Mouse (Mus musculus) right cerebral cortex, postnatal 36 days (tissue): ENCODE measurements around the gene Gtf2i.

Experiments
- DNase-seq, 2 experiments: peaks; one replicate each; pipeline ENCODE4 v3.0.0; 2022; ENCODE audit warnings: low spot score in 2 of 2, mixed read lengths in 1 of 2

Gene Gtf2i

DNA sequence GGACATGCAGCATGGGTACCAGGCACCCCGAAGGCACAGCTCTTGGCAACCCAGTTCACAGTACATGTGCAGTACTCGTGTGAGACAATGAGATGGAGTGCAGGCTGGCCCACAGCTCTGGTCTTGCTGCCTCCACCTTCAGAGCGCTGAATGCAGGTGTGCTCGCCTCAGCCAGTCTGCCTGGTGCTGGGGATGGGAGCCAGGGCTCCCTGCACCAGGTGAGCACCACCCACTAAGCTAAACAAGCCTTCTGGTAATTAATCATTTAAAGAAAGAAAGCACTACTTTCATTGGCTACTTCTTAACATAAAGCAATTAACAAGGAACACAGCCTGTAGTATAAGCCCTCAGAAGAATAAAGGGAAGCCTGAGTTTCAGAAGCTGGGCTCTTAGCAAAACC lies 37.5 kb downstream of the Gtf2i start:
- no peak for DNase-seq

DNA sequence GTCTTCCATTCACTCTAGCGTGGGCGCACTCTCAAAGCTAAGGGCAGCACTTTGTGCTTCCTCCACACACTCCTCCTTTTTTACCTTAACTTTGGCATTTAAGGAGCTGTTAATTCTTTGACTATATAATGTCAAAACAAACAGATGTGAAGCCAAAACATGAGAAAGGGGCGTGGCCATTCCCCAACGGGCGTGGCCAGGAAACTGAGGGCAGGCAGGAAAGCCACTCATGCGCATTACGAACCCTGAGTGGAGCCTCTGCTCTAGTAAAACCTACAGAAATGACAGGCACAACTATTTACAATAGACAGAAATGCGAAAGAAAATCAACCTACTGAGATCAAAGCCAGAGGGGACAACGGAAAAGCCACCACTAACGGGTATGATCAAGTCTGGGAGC lies 39.0 kb downstream of the Gtf2i start:
- DNase-seq: no peak

DNA sequence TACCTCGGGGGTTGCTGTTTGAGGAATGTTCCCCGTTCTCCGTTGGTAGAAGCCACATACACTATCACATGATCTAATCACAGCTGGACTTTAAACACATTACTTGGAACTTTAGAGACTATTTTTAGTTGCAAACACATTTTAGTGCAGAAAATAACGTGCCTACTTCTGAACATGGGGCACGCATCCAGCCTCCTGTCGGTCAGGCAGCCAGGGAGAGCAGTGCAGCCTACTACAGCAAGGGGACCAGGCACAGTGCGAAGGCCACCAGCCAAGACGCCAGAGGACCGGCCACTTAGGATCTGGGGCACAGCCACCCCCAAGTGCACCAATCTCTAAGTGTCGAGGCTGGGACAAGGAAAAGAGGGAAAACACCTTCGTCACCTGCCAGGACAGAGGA lies 39.5 kb downstream of the Gtf2i start:
- DNase-seq: no peak

DNA sequence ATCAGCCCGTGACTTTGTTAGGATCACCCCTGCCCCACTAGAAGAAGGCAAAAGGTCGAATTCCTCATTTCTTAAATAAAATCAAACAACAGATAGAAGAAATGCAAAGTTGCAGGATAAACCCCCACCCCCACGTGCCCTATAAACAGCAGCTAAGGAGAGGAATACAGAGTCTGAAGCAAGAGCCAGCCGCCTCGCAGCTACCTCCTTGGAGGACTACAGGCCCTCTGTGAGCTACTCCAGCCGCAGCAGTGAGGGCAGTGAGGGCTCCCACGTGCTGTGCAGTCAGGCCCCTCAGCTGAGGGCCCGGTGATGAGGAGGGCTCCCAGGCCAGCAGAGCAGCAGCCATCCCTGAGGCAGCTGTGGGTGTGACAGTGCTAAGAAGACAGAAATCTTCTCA lies 40.8 kb downstream of the Gtf2i start:
- DNase-seq: no peak

DNA sequence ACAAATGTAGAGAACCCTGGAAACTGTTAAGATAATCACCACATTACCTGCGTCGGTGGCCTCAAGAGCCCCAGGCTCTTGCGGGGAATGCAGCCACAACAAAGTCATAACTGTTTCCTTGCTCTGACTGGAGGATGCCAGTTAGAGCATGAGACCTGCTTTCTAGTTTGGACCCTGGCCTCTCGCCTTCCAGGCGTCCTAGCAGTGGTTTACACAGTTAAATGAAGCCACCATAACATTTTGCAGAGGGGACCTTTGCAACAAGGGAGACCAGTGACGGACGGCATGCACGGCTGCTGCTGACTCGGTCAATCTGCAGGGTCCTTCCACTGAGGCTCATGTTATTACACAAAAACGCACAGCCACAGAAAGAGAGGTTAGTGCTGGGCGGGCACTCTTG lies 41.8 kb downstream of the Gtf2i start:
- no peak for DNase-seq

DNA sequence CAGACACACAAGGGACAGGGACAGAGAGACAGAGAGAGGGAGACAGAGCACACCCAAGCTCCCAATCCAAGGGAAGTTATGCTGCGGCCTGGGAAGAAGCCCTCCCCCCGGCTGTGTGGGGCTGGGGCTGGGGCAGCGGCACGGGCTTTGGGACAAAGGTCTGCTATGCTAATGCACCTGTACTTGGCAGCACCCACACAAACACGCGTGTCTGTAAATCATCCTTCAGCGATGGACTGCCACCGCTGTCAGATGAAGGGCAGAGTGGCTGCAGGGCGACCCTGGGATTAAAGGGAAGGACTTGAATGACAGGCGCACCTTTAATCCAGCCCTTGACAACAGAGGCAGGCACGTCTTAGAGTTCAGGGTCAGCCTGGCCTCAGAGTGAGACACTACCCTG lies 43.1 kb downstream of the Gtf2i start:
- no peak for DNase-seq

DNA sequence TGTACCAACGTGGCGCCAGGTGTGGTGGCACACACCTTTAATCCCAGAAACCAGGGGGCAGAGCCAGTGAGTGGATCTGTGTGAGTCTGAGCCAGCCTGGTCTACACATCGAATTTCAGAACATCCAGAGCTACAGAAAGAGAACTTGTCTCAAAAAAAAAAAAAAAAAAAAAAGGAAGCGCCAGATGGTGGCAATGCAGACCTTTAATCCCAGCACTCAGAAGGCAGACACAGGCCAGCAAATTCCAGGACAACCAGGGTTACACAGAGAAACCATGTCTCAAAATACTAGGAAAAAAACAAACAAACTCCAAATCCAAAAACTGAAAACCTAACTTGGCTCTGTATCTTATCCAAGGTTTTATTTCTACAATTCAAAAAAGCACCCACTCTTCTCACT lies 44.0 kb downstream of the Gtf2i start:
- DNase-seq: no peak

DNA sequence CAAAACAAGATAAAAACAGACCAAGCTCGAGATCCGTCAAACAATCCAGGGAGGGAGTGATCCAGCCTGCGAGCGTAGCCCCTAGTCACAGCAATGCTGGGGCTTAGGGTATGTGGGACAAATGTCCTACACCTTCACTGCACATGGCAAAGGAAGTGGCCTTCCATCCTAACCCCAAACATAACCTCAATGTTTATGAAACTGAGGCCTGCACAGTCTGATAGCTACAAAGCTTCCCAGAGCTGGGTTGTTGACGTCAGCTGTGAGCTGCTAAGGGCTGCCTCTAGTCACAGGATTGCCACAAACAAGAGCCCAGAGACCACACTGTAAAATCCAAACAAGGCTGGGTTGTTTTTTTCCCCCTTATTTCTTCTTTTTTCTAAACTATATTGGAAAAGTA lies 44.8 kb downstream of the Gtf2i start:
- DNase-seq: no peak

DNA sequence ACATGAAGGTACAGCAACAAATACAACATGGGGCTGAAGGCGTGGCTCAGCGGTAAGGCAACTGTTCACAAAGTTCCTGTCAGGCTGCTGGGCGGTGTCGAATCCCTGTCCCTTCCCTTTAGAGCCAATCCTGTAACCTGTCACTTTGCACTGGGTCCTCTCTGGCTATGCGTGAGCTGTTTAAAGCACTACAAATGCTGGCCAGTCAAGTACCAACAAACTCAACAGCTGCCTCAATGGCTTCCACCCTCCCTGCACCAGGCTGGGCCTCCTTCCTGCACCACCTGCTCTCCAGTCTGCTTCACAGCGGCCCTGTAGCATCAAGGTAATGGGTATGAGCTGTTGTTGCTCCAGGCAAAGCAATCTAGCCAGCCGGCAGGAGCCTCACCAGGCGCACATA lies 45.8 kb downstream of the Gtf2i start:
- DNase-seq: no peak

DNA sequence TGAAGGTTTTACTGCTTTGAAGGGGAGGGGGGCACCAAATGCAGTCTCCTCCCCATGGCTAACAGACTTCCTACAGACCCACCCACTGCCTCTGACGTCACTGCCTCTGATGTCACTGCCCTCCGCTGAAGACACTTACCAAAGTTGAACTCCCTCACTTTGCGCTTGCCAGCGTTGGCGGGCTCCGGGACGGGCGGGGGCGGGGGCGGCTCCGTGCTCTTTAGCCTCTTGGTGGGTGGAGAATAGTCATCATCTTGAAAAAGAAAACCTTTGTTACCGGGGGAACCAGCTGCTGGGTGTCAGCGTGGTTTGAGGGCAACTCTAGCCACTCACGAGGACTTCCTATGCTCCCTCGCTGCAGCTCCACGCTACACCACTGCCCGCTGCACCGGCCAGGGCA lies 48.2 kb downstream of the Gtf2i start:
- no peak for DNase-seq

DNA sequence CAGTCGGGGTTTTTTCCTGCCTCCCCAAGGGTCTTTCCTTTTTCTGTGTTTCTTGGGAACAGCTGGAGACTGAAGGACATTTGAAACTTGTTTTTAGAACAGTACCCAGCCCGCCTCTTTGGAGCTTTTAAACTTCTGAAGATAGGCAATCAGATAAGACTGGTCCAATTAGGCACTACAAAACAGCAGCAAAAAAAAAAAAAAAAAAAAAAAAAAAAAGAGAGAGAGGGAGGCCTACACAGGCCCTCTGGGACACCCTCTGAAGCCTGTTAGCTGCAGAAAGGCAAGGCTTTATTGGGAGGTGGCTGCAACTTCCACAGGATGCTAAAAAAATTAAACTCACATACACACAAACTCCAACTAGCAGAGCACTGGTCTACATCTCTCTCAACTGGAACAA lies 48.7 kb downstream of the Gtf2i start:
- DNase-seq: no peak

DNA sequence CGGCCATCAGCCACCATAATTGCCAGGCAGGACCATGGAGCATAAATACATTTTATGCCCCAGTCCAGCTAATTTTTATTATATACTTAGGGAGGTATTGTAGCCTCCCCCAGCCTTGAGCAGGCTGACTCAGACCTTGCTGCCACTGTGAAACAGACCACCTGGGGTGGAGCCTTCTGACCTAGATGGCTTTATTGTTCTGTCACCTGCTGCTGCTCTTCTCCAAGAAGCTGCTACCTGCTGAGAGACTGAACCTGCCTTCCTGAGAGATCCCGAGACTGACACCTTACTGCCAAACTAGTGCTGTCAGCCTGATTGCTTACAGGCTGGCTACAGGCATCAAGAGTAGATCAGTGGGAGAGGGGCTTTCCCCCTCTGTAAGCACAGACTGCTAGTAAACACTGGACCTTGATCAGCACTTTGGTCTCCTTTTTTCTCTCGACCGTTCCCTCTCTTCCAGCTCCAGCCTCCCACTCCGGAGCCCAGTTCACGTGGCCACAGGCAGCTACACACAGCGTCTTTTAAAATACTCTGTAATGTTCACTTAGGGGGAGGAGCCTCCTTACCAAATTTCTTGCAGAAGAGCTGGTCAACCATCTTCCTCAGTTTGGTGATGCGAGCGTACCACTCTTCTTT lies 54.4 kb downstream of the Gtf2i start:
- DNase-seq: no peak

DNA sequence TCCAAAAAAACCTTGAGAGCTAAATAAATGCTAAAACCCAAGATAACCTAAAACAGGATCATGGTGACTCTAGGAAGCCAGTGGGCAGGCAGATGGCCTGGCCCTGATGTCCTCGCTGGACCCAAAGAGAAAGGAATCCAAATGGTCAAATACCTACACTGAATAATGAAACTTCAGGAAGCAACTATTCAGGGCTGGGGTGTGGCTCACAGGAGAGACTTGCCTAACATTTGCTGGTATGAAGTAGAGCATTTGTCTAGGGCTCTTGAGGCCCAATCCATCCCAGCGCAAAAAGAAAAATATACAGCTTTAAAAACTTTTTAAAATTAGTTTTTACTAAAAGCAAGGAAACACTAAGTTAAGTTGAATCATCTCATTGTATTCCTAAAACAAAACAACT lies 55.6 kb downstream of the Gtf2i start:
- no peak for DNase-seq

DNA sequence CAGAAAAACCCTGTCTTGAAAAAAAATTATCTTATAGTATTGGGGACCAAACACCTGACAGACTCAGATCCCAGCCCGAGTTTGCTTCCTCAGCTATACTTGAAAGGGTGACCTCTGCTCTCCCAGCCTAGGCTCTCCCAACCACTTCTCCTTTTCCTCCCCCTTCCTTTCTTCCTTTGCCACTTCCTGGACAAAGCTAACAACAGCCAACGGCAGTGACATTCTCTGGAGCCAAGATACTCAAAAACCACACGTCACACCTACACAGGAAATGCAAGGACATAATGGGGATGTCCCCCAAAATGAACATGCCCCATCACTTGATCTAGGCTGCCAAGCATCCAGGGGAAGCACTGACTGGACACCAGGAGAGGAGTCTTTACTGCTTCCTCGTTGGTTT lies 56.2 kb downstream of the Gtf2i start:
- no peak for DNase-seq

DNA sequence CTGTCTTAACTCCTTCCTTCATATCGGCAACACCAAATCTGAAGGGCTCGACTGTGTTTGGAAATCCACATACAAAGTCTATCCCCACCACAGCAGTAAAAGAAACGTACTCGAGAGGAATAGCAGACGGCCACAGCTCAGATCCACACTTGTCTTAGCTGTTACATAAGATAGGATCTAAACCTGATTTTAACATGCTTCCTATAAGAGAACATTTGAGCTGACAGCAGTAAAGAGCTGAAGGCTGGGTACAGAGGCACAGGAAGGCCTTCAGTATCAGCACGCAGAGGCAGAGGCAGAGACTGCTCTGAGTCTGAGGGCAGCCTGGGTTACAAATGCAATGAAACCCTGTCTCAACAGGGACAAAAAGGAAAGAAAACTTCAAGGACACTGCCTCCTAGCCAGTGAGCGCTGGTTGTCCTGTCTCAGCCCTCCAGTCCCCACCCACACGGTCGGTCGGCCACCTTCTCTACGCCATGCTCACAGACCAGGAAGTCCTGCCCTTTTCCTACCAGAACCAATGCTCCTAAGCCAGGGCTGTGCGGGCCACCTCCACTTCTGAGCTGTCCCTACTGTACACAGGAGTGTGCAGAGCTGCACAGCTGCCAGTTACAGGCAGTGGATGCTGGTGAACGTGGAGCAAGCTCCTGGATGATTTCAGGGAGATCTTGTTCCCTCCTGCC lies 57.1 kb downstream of the Gtf2i start:
- no peak for DNase-seq

DNA sequence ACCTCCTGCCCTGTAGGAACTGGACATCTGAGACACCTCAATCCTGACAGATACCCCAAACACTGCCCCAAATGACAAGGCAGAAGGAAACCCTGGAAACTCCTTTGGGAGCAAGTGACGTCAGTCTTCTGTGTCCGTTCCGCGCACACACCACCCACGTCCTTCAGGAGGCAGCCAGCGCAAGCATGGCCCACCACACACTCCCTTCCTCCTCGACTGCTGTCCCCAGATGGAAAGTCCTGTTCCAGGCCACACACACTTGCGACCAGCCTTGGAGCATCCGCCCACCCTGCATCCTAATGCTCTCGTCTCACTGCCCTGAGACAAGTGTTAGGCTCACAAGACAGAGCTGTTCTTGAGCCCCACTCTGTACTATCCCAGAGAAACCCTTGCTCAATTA lies 59.3 kb downstream of the Gtf2i start:
- peak; percentile 50 to 66 for DNase-seq

DNA sequence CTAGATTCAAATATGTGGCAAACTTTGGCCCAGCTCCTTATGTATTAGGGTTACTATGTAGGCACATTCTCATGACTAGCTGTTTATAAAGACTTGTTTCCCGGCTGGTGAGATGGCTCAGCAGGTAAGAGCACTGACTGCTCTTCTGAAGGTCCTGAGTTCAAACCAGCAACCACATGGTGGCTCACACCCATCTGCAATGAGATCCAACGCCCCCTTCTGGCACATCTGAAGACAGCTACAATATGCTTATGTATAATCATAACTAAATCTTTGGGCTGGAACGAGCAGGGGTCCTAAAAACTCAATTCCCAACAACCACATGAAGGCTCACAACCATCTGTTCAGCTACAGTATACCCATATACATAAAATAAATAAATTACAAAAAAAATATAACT lies 60.8 kb downstream of the Gtf2i start:
- no peak for DNase-seq

DNA sequence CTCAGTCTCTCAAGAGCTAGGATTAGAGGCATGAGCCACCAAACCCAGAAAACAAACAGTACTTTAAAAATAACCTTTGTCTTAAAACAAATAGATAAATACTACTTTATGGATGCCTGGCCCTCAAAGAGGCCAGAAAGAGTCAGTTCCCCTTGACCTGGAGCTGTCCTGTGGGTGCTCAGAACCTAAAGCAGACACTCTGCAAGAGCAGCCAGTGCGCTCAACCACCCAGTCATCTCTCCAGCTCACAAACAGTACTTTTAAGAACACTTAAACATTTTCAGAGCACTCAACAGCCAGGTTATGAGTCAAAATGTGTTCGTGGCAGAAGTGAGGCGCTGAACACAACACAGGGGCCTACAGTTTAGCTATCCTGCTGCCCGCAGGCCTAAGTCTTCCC lies 63.5 kb downstream of the Gtf2i start:
- DNase-seq: no peak

DNA sequence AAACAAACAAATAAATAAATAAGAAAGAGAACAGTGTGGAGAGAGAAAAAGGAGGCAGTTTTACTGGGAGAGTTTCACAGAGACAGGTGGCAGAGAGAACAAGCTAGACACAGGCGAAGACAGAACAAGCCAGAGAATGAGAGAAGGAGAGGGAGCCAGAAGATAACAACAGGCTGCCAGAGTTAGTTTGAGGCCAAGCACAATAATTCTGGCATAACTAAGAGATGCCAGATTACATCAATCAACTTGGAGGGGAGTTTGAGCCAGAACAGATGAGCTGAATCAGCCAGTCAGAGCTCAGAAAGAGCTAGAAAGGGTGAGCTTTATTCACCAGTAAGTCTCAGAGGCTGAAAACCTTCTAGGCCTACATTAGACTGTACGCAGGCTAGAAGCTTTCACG lies 64.0 kb downstream of the Gtf2i start:
- no peak for DNase-seq

DNA sequence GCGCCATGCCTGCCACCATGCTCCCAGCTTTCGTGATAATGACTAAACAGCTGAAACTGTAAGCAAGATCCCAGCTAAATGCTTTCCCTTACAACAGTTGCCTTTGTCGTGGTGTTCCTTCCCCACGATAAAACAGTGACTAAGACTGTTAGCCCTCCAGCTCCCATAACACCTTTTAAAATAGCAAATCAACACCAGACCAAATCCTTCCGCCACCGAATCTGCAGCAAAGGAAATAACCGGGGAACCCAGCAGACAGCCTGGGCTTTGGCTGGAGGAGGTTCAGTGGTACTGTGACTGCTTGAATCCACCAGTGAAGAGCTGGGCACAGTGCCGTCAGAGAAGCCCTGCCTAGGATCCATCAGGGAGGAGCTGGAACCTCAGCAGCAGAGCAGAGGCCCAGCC lies 65.3 kb downstream of the Gtf2i start:
- DNase-seq: peak in 1 of 2 experiments; percentile 46

DNA sequence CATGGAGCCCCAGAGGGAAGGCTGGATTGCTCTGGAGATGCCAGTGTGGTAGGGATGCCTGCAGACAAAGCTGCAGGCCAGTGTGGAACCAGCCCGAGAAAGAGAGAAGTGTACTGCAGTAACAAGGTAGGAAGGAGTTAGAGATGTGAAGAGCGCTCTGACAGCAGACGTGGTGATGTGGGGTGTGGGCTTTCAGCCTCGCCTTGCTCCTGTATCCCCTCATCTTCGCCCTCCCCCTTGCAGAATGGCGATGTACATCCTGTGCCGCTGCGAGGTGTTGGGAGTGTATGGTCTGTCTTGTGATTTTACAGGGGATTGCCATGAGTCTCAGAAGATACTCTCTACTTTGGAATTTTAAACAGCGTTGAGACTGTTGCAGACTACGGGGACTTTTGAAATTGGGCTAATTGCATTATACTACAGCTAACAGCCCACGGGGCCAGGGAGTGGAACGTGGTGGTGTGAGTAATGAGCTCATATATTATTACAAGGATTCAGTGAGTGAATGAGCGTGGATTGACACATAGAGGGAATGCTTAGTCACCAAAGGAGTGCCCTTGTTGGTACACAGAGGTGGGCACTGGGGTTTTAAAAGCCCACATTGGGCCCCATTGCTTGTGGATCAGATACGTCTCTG lies 65.8 kb downstream of the Gtf2i start:
- DNase-seq: no peak

DNA sequence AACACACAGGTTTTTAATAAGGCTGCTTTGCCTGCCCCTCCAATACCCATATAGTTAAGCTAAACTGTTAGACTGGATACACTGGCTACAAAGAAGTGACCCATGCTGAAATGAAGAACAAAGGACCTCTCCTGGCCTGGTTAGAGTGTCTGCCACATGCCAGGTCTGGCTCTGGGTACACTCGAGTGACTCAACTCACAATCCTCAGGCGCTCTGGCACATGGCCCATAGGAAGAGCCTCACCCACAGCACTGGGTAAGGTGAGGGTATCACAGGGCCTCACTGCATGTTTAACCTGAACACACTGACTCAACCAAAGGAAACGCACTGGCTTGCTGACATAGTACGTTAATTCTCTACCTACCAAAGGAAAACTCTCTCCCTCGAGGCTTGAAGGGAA lies 68.4 kb downstream of the Gtf2i start:
- no peak for DNase-seq

DNA sequence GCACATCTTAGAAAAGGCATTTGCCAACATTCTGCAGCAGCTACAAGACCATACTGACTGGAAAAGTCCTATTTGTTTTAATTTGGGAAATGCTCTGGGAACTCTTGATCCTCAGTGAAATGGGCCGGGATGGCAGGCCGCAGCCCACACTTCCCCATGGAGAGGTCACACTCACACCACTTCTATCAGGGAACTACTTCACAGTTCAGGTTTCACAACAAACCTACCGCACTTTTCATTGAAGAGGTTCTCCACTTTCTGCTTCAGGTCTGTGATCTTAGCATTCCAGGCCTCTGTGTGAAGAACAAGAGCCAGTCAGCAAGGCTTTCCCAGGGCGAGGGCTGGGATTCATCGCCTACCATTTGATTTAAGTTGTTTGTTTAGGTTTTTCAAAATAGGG lies 69.7 kb downstream of the Gtf2i start:
- DNase-seq: no peak
